Mouse (Mus musculus) lung, adult 2 months (tissue): ENCODE measurements around the gene Fam184b.

Experiments
- CTCF ChIP-seq: fragments of 200-500 bp; IDR thresholded peaks from 2 replicates; pipeline ENCODE4 v1.5.1; 2011; ENCODE audit warnings: mild to moderate bottlenecking, low read length, control low read depth; ENCODE audit not compliant: insufficient read depth
- POLR2A ChIP-seq: fragments of 200-500 bp; IDR thresholded peaks from 2 replicates; pipeline ENCODE4 v1.6.1; 2011; ENCODE audit warnings: low read depth, mild to moderate bottlenecking, control low read depth, low read length, borderline replicate concordance; ENCODE audit errors: extremely low read depth

DNA sequence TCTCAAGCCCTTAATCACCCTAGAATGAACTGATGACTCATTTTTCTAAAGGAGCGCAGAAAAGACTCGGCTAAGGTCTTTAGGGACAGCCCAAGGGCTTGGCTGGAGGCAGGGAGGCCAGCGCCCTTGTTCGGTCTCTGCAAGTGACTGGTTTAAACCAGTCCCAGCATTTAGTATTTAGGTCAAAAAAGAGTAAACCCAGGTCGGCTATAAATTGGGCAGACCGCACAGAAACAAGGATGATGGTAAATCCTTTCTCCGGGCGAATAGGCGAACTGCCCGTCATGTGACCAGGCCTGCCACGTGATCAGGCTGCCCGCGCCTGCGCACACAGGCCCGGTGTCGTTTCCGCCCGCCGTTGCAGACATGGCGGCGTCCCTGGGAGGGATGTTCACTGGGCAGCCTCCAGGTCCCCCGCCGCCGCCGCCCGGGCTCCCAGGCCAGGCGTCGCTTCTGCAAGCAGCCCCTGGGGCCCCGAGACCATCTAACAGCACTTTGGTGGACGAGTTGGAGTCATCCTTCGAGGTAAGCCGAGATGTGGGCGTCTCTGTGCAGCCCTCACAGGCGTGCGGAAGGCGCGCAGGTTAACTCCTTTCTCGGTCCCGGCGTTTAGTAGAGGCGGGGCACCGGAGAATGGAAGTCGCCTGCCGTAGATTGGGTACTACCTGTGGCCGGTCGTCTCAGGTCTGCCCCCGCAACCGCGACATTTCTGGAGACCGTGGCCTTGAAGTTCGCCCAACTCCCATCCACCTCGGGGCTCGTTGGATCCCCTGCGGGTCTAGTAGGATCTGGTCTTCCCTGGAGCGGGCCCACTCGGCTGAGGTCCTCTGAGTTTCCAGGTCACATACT lies 119.2 kb downstream of the Fam184b start, which contains the start of gene Med28:
- TF ChIP-seq POLR2A (peak; percentile 81), CTCF (no peak)
